Mouse (Mus musculus): ENCODE results near the gene Cnih2. TPM values are rescaled to one million over a fixed set of nuclear protein-coding genes. Genes with fewer than 3 reads are reported as not detected.

Cnih2 gene
- total and polyA plus RNA-seq, 3 experiments, result 0.72 to 1.7 TPM; not detected in 1

DNA sequence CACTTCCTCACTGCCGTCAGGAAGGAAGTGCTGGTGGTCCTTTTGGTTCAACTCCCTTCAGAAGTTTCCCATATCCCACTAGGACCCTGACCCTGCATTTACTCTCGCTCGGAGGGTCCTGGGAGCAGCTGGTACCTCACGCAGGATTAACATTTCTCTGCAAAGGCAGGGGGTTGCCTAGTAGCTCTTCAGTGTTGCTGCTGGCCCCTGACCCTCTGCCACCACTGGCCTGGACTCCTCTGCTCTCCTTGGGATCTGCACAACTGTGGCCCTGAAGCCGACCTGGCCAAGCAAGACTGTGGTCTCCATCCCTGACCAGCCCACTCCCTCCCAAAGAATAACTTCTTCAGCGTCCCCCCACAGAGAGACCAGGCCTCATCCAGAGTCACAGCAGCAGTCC lies 49.0 kb downstream of the Cnih2 start:
- peaks cover 42 to 89% of the 10 kb centered on the region in 2 experiments for H3K36me3 ChIP-seq (replicated peaks in 1 of 2; ENCODE audit: control insufficient read depth in 1 of 2, insufficient read depth in 1 of 2, low read length in 1 of 2)
- H3K27me3 ChIP-seq (replicated peaks), result no peaks in the 10 kb centered on the region
- in situ Hi-C loops (cut with MboI; ENCODE audit: low pct_ligation_motif_present, low pct_unique_long_range_greater_than_20kb, low sequenced_read_pairs) (no loop called here), dilution Hi-C loops (cut with MboI; ENCODE audit: extremely low pct_ligation_motif_present, extremely low pct_unique_long_range_greater_than_20kb, low sequenced_read_pairs) (no loop called here)
- no peak overlapping the region for H3K4me2 ChIP-seq (ENCODE audit: insufficient read depth, low read depth, poor library complexity, severe bottlenecking)
- H3K4me3 ChIP-seq (replicated peaks in 1 of 3; ENCODE audit: low read depth in 2 of 3, low read length in 2 of 3, poor library complexity in 1 of 3), result no peak overlapping the region
- no peak overlapping the region for H3K9ac ChIP-seq (ENCODE audit: insufficient read depth, low read depth)
- no peak for TF ChIP-seq HCFC1 (IDR thresholded peaks at IDR 0.05; ENCODE audit: low read depth, low read length)
- TF ChIP-seq TBP (conservative IDR thresholded peaks at IDR 0.05; ENCODE audit: low read depth, low read length), result no peak
- TF ChIP-seq IRF4 (IDR thresholded peaks at IDR 0.05; ENCODE audit: low read depth, low read length), result no peak
- TF ChIP-seq ZC3H11A (IDR thresholded peaks at IDR 0.05; ENCODE audit: low read depth, low read length), result no peak
- no peak for TF ChIP-seq MEF2A (IDR thresholded peaks at IDR 0.05; ENCODE audit: borderline replicate concordance, low read depth, low read length)
- TF ChIP-seq SMC3 (IDR thresholded peaks at IDR 0.05; ENCODE audit: low read depth, low read length), result no peak
- no peak for TF ChIP-seq SIN3A (IDR thresholded peaks at IDR 0.05; ENCODE audit: low read length)
- no peak for TF ChIP-seq BHLHE40 (IDR thresholded peaks at IDR 0.05; ENCODE audit: low read depth, low read length)
- no peak for TF ChIP-seq USF2 (conservative IDR thresholded peaks at IDR 0.05; ENCODE audit: low read depth, low read length)
- TF ChIP-seq TCF12 (IDR thresholded peaks at IDR 0.05; ENCODE audit: low read depth, low read length), result no peak
- no peak for TF ChIP-seq MAFK (IDR thresholded peaks at IDR 0.05; ENCODE audit: insufficient replicate concordance, low read length)
- TF ChIP-seq CHD2 (IDR thresholded peaks at IDR 0.05; ENCODE audit: low read length), result no peak
- no peak for TF ChIP-seq MAX (IDR thresholded peaks at IDR 0.05; ENCODE audit: low read length)
- no peak for TF ChIP-seq NELFE (IDR thresholded peaks at IDR 0.05; ENCODE audit: low read depth, low read length)
- no peak for TF ChIP-seq POLR2A (IDR thresholded peaks at IDR 0.05; ENCODE audit: low read depth, low read length)
- no peak for TF ChIP-seq EP300 (IDR thresholded peaks at IDR 0.05; ENCODE audit: low read length)
- no peaks in the 10 kb centered on the region for H3K9me3 ChIP-seq (replicated peaks; ENCODE audit: low read length)
- peaks cover 12 to 19% of the 10 kb centered on the region in 2 experiments for H3K4me1 ChIP-seq (ENCODE audit: control insufficient read depth in 1 of 2, insufficient read depth in 2 of 2)
- no peaks in the 10 kb centered on the region for H3K79me2 ChIP-seq (replicated peaks; ENCODE audit: control insufficient read depth, extremely low read depth, insufficient read depth, poor library complexity, severe bottlenecking)
- H3K27ac ChIP-seq (ENCODE audit: insufficient read depth, low read depth), result no peak overlapping the region
- DNase-seq (ENCODE audit: extremely low read depth), result no peak

DNA sequence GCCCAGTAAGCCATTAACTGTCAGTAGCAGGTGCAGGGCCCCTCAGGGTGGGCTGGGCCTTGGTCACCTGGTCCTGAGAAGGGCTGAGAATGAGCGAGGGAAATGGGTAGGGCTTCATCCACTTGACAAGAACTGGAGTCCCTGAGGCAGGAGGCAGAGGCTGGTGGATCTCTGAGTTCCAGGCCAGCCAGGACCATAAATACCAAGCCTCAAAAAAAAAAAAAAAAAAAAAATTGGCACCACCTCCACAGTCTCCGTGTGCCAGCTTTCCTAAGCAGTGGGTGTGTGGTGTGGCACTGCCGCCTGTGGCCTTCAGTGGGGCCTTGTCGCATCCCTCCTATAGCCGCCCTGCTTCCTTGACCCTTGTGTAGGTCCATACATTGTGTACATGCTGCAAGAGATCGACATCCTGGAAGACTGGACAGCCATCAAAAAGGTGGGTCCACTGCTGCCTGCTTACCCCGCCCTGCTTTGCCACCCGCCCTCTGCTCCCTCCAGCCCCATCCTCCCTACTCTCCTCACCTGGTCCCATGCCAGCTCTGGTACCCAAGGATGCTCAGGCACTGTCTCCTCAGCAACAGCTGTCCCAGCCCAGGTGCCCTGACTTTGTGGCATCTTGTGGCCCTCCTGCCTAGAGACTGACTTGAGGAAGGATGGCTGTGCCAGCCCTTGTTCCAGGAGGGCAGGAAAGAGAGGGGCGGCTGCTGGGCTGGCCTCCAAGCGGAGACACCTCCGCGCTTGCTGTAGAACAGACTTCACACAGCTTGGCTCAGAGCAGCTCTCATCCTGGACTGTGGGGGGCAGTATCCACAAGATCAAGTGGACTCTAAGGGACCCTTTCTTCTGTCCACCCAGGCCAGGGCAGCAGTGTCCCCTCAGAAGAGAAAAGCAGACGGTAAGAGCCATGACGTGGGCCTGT lies 49.9 kb downstream of the Cnih2 start:
- peaks cover 9 to 13% of the 10 kb centered on the region in 2 experiments for H3K4me1 ChIP-seq (ENCODE audit: control insufficient read depth in 1 of 2, insufficient read depth in 2 of 2)

More for the DNA sequence above, 49.9 kb downstream of the Cnih2 start:
- in situ Hi-C loops (cut with MboI; ENCODE audit: low pct_ligation_motif_present, low pct_unique_long_range_greater_than_20kb, low sequenced_read_pairs), result no loop called here
- no peak for DNase-seq (ENCODE audit: extremely low read depth)
- no peak overlapping the region for H3K9ac ChIP-seq (ENCODE audit: insufficient read depth, low read depth)
- TF ChIP-seq NELFE (IDR thresholded peaks at IDR 0.05; ENCODE audit: low read depth, low read length) (no peak), ZKSCAN1 (IDR thresholded peaks at IDR 0.05; ENCODE audit: borderline replicate concordance, low read depth, low read length) (no peak), POLR2A (IDR thresholded peaks at IDR 0.05; ENCODE audit: low read depth, low read length) (no peak), NRF1 (IDR thresholded peaks at IDR 0.05; ENCODE audit: low read depth, low read length) (no peak), USF1 (IDR thresholded peaks at IDR 0.05; ENCODE audit: low read depth, low read length) (no peak), KAT2A (IDR thresholded peaks at IDR 0.05; ENCODE audit: insufficient replicate concordance, low read length) (no peak), USF2 (conservative IDR thresholded peaks at IDR 0.05; ENCODE audit: low read depth, low read length) (no peak), CTCF (conservative IDR thresholded peaks at IDR 0.05 in 1 of 2, IDR thresholded peaks at IDR 0.05 in 1 of 2; ENCODE audit: low read depth in 2 of 2, low read length in 2 of 2) (no peak), MXI1 (IDR thresholded peaks at IDR 0.05; ENCODE audit: low read depth, low read length) (no peak), SIN3A (IDR thresholded peaks at IDR 0.05; ENCODE audit: low read length) (no peak), TBP (conservative IDR thresholded peaks at IDR 0.05; ENCODE audit: low read depth, low read length) (no peak), MAFK (IDR thresholded peaks at IDR 0.05; ENCODE audit: insufficient replicate concordance, low read length) (no peak), CHD2 (IDR thresholded peaks at IDR 0.05; ENCODE audit: low read length) (no peak), IRF4 (IDR thresholded peaks at IDR 0.05; ENCODE audit: low read depth, low read length) (no peak), ETS1 (conservative IDR thresholded peaks at IDR 0.05; ENCODE audit: low read depth, low read length) (no peak), JUND (conservative IDR thresholded peaks at IDR 0.05; ENCODE audit: low read depth, low read length) (no peak), PAX5 (IDR thresholded peaks at IDR 0.05; ENCODE audit: low read length) (no peak), POLR2AphosphoS2 (IDR thresholded peaks at IDR 0.05; ENCODE audit: low read depth, low read length) (no peak), ELF1 (IDR thresholded peaks at IDR 0.05; ENCODE audit: low read depth, low read length) (no peak), RCOR1 (conservative IDR thresholded peaks at IDR 0.05; ENCODE audit: low read depth, low read length) (no peak)
- H3K36me3 ChIP-seq (replicated peaks in 1 of 2; ENCODE audit: control insufficient read depth in 1 of 2, insufficient read depth in 1 of 2, low read length in 1 of 2), result peaks cover 42 to 91% of the 10 kb centered on the region in 2 experiments
- no peaks in the 10 kb centered on the region for H3K79me2 ChIP-seq (replicated peaks; ENCODE audit: control insufficient read depth, extremely low read depth, insufficient read depth, poor library complexity, severe bottlenecking)
- H3K27me3 ChIP-seq (replicated peaks), result no peaks in the 10 kb centered on the region
- dilution Hi-C loops (cut with MboI; ENCODE audit: extremely low pct_ligation_motif_present, extremely low pct_unique_long_range_greater_than_20kb, low sequenced_read_pairs), result no loop called here
- no peak overlapping the region for H3K4me2 ChIP-seq (ENCODE audit: insufficient read depth, low read depth, poor library complexity, severe bottlenecking)
- H3K27ac ChIP-seq (ENCODE audit: insufficient read depth, low read depth), result no peak overlapping the region
- no peaks in the 10 kb centered on the region for H3K9me3 ChIP-seq (replicated peaks; ENCODE audit: low read length)
- no peak overlapping the region for H3K4me3 ChIP-seq (replicated peaks in 1 of 3; ENCODE audit: low read depth in 2 of 3, low read length in 2 of 3, poor library complexity in 1 of 3)
